Mouse (Mus musculus): Measurements from ENCODE around the gene Slc7a7.

Gene Slc7a7

DNA sequence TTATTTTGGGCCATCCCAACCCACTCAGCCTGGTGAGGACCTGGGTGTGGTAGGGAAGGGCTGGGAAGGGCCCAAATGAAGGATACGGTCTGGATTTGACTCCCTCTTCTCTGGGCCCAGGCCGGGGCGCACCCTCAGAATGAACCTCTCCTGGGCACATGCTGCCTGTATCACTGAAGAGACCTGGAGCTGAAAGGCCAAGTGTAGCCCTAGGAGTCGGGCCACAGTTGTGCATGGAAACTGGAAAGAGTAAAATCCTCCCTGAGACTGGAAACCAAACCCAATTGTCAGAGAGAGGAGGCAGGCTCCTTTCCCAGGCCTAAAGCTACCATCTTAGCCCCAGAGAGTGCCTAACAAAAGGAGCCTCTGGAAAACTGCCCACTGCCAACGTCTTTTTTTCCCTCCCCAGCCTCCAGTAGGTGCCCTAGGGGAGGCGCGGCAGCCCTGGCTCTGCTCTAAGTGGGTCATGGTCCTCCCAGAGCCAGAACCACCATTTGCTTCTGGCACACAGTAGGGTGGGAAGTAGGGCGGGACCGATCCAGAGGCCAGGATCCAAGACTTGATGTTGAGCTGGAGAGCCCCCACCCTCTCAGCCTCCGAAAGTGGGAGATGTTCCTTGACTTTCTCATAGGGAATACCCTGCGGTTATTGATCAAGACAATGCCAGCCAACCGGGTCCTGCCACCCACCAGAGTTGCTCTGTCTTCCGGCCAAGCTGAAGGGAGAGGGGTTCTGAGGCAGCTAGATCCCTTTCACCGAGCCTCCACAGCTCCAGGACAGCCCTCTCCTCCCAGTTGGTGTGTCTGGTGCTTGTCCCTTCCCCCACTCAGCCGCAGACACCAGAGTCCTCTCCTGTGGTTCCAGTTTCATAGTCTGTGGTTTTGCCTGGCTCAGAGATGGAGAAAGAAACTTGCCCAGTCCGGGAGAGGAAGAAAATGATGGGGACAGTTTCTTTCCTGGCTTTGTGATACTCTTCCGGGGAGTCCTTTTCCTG is 15.6 kb upstream of the Slc7a7 start:
- in situ Hi-C loops (cut with MseI, MboI): no loop called here

DNA sequence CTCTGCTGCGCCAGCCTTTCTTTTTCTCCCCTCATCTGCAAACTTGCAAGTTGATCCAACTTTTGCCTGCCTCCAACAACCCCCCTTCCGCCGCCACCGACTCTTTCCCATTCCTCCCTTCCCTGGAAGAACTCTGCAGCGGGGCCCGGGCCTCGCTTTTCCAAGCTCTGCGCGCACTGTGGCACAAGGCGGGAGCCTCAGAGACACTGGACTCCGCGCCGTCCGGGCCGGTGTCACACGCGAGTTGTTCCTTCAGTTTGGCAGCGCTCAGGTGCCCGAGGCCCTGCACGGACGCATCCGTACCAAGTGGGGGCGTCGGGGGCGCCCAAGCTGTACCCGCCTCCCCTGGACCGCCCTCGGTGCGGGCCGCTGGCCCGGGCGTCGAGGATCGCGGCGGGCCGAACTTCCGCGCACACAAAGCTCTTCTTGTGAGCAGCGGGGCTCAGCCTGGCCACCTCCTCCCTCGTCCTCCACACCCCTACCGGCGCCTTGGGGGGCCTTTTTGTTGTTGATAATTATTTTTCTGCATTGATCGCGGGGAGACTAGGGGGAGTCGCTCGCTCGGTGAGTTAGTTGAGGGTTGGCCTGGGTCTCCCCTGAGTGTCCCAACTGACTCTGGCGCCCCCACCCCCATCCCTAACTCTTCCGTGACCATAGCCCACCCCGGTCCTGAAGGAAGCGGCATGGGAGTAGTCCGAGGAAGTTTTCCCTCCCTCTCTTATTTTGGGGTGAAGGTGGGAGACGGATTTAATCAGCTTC is 14.7 kb upstream of the Slc7a7 start:
- in situ Hi-C loops (cut with MseI, MboI): no loop called here

DNA sequence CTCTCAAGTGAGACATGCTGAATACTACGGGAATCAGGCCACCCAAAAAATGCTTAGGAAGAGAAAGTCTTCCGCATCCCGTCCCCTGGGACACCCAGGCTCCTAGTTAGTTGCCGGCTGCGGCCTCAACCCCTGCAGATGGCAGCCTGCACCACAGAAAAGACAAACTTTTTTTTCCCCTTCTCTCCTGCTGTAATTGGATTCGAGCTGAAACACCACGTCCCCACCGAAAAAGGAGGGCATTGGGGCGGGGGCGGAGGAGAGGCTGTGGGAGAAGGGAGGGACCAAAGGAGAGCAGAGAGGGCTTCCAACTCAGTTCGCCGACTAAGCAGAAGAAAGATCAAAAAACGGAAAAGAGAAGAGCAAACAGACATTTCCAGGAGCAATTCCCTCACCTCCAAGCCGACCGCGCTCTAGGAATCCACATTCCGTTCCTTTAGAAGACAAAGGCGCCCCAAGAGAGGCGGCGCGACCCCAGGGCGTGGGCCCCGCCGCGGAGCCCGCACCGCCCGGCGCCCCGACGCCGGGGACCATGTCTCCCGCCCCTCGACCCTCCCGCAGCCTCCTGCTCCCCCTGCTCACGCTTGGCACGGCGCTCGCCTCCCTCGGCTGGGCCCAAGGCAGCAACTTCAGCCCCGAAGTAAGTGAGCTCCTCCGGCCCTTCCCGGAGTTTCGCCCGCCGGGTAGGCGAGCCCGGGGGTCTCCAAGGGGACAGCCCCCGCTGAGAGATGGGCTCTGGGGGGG is 13.9 kb upstream of the Slc7a7 start, which contains the start of gene Mmp14:
Gene Mmp14, plus strand, starts transcription at position 279 of the 744 bp plus-strand sequence.
- in situ Hi-C loops (cut with MseI, MboI): no loop called here

DNA sequence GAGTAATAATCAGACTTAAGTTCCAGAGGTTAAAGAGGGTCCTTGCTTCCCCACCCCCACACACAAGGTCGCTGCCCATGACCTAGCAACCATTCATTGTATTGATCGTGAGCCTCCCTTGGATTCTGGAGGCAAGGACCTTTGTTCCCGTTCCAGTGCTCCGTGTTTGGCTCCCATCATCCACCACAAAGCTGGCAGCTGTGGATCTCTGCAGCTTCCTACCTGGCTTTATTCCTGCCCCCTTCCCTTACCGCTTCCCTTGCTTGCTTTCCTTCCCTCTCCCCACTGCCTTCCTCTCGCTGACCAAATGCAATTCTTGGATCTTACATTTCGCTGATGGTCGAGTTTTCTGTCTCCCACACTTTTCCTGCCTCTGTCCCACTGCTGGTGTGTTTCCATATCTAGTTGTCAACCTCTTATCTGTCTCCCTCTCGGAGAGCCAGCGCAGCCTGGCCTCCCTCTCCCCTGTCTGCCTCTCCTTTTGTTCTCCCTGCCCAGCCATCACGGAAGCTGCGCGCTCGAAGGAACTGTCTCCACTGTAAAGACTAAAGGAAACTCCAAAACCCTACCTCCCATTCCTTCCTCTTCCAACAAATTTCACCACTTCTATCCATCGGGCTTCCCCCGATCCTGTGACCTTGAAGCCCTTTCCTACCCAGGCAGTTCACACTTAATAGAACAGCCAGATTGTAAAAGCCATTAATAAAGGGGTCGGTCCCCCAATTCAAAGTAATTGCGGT is 13.0 kb upstream of the Slc7a7 start:
- in situ Hi-C loops (cut with MseI, MboI): no loop called here

DNA sequence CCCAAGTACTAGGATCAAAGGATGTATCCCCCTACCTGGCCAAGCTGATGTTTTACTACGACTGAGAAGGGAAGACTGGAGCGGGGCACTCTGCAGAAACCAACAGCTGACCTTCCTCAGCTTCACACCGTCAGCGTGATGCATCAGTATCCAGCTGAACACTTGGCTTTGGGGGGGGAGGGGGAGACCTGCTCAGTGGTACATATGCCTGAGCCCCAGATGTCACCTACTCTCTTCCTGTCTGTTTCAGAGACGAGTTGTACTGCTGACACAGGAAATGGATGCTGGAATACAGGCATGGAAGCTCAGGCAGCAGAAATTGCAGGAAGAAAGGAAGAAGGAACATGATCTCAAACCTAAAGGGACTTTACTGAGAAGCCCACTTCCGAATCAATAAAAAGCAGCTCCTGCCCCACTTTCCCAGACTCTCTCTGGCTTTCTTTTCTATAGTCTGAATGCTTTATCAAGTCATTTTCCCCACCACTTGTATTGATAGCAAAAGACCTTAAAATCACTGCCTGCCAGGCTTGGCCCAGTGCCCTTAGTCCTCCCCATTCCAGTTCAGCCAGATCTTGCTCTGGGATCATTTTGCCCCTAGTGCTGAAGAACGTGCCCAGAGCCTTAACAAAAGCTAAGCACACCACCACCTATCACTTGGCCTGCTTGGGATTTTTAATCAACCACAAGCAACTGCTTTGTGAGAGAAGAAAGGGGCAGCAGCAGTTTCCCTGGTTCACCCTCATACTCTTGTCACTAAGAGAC is 11.9 kb upstream of the Slc7a7 start:
- in situ Hi-C loops (cut with MseI, MboI): no loop called here

DNA sequence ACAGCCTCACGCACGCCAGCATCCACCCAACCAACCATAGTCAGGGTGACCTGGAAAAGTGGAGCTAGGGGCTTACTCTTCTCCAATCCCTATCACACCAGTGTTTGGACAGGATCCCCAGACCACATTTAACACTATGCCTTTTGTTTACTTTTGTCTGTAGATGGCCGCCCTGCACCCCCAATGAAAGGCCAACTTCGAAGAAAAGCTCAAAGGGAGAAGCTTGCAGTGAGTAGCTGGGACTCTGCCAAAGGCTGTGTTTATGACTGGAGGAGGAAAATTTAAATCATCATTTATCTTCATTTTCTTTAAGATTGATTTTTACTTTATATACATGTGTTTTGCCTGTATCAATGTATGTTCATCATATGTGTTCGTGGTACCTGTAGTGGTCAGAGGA is 10.8 kb upstream of the Slc7a7 start:
- in situ Hi-C loops (cut with MseI, MboI): no loop called here

DNA sequence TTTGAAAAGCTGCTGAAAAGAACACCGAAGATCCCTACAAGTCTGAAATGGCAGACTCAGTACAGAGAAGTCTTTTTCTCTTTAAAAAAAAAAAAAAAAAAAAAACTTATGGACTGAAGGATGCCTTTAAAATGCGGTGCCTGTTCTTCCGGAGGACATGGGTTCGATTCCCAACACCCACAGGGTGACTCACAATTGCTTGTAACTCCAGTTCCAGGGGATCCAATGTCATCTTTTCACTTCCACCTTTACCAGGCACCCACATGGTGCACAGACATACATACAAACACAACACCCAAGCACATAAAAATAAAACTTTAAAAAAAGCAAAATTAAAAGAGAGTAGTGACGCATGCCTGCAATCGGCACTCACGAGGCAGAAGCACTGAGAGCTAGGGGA is 10.1 kb upstream of the Slc7a7 start:
- in situ Hi-C loops (cut with MseI, MboI): no loop called here

DNA sequence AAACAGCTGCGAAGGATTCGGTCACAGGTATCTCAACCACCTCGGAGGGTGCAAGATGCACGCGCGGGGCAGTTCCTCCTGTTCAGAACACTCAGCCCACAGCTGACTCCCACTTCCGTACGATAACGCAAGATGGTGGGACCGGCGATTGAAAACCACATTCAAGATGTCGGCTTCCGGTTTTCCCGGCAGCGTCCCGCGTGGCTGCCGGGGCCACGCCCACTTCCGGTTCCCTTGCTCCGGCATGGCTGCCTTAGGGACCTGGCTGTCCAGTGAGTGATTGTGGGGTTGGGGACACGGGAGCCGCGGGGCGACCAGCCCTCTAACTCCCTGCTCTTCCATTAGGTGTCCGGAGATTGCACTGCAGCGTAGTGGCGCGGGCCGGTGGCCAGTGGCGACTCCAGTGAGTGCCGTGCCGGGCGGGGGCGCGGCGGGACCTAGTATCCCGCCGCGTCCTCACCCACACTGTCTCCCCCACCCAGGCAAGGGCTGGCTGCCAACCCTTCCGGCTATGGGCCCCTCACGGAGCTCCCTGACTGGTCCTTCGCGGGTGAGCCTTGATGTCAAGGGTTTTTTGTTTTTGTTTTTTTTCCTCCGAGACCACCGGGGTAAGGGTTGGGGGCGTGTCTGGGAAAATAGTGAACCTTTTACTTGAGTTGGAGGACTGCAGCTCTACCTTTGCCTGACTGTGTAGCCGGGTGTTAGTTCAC is 9.3 kb upstream of the Slc7a7 start, which contains the start of gene Mrpl52:
Gene Mrpl52, plus strand, starts transcription at position 221 of the 710 bp plus-strand sequence.
- in situ Hi-C loops (cut with MseI, MboI): no loop called here

DNA sequence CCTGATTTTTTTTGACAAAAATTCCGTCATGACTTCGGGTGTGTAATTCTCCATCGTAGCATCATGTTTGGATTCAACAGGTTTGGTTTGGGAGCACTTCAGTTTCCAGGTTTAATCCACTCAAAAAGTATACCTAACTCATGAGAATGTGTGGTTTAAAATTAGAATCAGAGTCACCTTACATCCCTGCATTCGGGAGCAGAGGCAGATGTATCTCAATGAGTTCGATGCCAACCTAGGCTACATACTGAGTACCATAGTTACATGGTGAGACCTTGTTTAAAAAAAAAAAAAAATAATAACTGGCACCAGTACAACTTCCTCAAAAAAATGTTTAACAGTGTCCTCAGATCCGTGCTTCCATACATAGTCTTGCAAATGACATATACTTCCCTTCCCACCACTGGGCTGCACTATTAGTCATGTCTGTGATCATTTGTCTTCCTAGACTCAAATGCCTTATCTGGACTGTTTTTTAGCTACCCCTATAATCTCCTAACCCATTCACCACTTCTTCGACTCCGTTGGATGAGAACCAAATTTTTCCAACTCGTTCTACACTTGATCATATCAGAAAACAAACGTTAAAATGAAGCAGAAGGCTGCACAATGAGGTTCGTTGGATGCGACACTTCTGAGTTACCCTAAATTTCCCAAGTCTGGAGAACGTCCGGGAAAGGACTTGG is 8.6 kb upstream of the Slc7a7 start:
- in situ Hi-C loops (cut with MseI, MboI): no loop called here

DNA sequence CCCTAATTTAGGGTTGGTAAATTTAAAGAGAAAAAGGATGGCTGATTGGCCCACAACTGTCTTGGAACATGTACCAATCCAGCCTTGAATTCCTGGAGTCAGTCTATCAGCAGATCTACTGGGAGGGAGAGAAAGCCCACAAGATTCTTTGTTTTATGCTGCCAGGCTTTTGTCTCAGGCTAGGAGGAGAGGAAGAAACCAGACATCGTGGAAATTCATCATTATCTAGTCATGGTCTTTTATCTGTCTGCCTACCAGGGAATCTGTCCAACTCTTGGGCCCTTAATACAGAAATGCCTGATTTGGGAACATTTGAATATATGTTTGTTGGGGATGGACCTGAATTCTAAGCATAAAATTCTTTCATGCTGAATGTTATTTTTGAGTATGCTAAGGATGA is 8.0 kb upstream of the Slc7a7 start:
- in situ Hi-C loops (cut with MseI, MboI): no loop called here

DNA sequence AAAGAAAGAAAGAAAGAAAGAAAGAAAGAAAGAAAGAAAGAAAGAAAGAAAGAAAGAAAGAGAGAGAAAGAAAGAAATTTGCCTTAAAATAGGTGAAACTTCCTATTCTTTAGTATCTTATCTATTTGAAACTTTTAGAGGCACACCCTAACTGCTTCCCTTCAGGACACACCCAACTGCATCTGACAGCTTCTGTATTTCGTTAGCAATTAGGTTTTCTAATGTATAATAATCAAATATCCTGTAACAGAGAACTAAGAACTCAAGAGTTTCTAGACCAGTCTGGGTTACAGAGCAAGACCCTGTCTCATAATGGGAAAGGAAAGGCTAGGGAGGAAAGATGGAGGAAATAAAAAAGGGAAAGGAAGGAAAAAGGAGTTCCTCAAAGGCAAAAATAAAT is 7.1 kb upstream of the Slc7a7 start:
- in situ Hi-C loops (cut with MseI, MboI): loop anchor here (25.0 kb wide), 2 partner anchors 187 to 362 kb away; no protein-coding TSS in a partner anchor

DNA sequence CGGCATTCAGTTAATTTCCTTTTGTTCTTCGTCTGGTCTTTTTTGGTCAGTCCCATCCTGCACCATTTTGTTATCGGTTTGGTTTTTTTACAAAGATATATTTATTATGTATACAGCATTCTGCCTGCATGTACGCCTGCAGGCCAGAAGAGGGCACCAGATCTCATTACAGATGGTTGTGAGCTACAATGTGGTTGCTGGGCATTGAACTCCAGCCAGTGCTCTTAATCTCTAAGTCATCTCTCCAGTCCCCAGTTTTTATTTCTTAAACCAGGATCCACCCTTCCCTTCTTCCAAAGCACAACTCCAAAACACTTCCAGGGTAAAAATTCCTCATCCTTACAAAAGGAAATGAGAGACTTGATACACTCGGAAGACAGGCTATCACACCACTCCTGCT is 5.8 kb upstream of the Slc7a7 start:
- in situ Hi-C loops (cut with MseI, MboI): loop anchor here (25.0 kb wide), 2 partner anchors 186 to 361 kb away; no protein-coding TSS in a partner anchor

DNA sequence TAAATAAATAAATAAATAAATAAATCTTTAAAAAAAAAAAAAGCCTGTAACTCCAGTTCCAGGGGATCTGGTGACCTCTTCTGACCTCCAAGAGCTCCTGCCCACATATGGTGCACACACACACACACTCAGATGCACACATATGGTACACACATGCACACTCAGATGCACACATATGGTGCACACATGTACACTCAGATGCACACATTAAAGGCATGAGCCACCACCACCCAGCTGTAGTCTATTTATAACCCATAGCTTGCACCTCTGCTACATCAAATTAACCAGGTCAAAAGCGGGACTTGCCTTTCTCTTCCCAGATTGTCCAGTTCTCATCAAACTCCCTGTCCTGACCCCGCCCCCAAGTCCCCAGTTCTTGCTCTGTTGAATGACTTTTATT is 3.4 kb upstream of the Slc7a7 start:
- in situ Hi-C loops (cut with MseI, MboI): loop anchor here (25.0 kb wide), 2 partner anchors 184 to 359 kb away; no protein-coding TSS in a partner anchor

DNA sequence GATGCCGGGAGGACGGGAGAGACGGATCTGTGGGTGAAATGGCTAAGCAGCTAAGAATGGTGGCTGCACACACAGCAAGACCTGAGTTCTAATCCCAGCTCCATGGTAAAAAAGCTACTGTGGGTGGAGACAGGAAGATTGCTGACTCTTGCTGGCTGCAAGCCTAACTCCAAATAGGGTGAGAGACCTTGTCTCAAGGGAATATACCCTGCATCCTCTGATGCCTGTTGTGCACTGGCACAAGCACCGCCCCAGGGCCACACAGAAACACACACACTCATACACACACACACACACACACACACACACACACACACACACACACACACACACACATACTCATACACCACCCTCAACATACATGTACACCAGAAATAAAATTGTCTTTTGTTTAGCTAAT is 750 bp downstream of the Slc7a7 start:
- in situ Hi-C loops (cut with MseI, MboI): loop anchor here (5.0 to 25.0 kb wide), 4 partner anchors 35 to 355 kb away; no protein-coding TSS in a partner anchor

DNA sequence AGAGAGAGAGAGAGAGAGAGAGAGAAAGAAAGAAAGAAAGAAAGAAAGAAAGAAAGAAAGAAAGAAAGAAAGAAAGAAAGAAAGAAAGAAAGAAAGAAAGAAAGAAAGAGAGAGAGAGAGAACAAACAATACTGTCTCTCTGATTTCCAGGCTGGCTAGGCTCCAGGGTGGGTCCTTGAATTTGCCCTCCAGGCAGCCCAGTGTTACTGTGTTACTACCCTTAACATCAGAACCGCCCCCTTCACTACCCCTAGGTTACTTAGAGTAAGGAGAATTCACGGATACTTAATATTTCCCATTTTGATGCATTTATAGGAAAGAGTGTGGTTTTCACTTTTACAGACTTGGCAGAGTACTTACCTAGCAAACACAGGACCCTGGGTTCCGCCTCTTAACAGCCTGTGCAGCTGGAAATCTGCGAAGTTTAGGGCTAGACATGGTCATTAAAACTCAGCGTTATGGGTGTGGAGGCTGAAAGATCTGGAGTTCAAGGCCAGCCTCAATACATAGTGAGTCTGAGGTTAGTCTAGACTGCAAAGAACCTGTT is 1.3 kb downstream of the Slc7a7 start:
- in situ Hi-C loops (cut with MseI, MboI): loop anchor here (5.0 to 25.0 kb wide), 4 partner anchors 36 to 354 kb away; no protein-coding TSS in a partner anchor

DNA sequence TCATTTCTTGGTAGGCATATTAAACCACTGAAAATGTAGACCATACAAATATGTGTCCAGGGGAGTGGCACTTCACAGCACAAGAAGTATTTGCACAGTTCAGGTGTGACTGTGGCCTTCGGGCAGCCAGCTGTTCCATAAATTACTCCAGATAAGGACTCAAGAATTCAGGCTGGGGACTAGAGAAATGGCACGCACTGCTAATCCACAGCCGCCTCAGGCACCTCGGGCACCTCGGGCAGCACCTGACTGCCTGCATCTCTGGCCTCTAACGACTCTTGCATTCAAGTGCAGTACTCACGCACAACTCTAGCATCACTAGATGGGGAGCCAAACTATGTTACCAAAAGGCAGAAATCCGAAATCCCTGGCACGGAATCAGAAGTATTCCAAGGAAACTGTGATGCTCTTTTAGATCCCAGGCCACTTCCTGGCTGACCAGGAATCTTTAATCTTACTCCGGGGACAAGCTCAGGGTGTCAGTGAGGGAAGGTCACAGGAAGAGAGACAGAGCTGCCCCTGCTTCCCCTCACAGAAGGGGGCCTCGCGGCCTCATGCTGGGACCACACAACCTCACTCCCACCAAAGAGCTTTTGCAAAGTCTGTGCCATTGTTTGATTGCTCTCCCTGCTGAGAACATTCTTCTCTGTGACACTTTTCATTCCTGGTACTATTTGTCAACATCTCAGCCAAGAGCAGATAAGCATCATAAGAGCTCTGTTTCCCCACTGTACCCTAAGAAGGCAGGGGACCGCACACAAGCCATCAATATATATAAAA is 2.1 kb downstream of the Slc7a7 start:
- in situ Hi-C loops (cut with MseI, MboI): loop anchor here (5.0 to 25.0 kb wide), 4 partner anchors 37 to 353 kb away; no protein-coding TSS in a partner anchor

Data from mouse trophoblast stem cell (cell line).